Comparison of ENCODE assay signal across 10 mouse cellular contexts in the genomic region with DNA sequence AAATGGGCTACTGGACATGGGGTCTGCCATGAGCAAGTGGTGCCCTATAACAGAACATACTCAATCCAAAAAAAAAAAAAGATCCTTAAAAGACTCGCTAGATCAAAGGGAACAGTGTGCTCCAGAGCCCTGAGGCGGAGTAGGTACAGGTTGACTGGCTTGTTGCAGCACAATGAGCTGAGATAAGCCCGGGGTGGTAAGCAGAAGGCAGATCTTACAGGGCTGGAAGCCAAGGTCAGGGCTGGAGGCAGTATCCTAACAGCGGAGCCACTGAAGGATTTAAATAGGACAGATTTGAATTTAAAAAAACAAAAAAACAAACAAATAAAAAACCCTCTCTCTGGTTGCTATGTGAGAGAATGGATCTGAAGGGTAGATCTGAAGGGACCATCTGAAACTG. TPM values are rescaled to one million over a fixed set of nuclear protein-coding genes. Genes with fewer than 3 reads are reported as not detected.
DNase-seq lines count a peak whose midpoint lies in the region; ATAC-seq and TF ChIP-seq lines count a peak whose summit lies in the region.
"Had no signal": no experiment of that assay in that cellular context is flagged by ENCODE, and none has a peak within 500 bp of the region (broad histone marks: within the 10 kb centered on the region; RNA-seq: fewer than 3 reads in every experiment).

No protein-coding gene starts in this region.

- no peaks in the 10 kb centered on the region for H3K27me3 ChIP-seq in stomach, postnatal 0 days (ENCODE audit: control insufficient read depth, insufficient read depth, low read length)

- H3K4me2 ChIP-seq in stomach, postnatal 0 days (replicated peaks; ENCODE audit: low read depth): no peak overlapping the region

- intact Hi-C loops in left cerebral cortex, postnatal 4 days (cut with DNase I): no loop called here
- intact Hi-C loops in left cerebral cortex, postnatal 25 days (cut with DNase I): no loop called here
- intact Hi-C loops in heart, postnatal 10 days (cut with DNase I): no loop called here

- DNase-seq in left cerebral cortex, postnatal 4 days: peak; percentile 12
- DNase-seq in left cerebral cortex, postnatal 25 days (ENCODE audit: low spot score in 2 of 2): no peak
- DNase-seq in brain, adult 2 months (ENCODE audit: low read depth, low spot score): peak; percentile 52
- peak; percentile 26 to 45 for DNase-seq in heart, postnatal 10 days
- DNase-seq in stomach, postnatal 0 days (ENCODE audit: low spot score): peak; percentile 52
- no peak for DNase-seq in kidney, adult 8-10 months
- DNase-seq in kidney, postnatal 14 days: no peak
- DNase-seq: thymus, postnatal 36 days had no signal

- no peak for TF ChIP-seq CTCF in stomach, postnatal 0 days (IDR thresholded peaks at IDR 0.05; ENCODE audit: low read depth)

- TF ChIP-seq EP300 in stomach, postnatal 0 days (optimal IDR thresholded peaks at IDR 0.05): no peak

- no peak overlapping the region for H3K9ac ChIP-seq in stomach, postnatal 0 days (ENCODE audit: low read length)
- H3K9ac ChIP-seq: liver, embryonic 14.5 days had no signal

- no peaks in the 10 kb centered on the region for H3K36me3 ChIP-seq in stomach, postnatal 0 days (ENCODE audit: control insufficient read depth, insufficient read depth, low read length)

- H3K9me3 ChIP-seq in stomach, postnatal 0 days (ENCODE audit: control insufficient read depth, low read length): no peaks in the 10 kb centered on the region

- WGBS in stomach, postnatal 0 days: 49% methylated on average over 4 of the region's 4 CpGs

- H3K4me3 ChIP-seq in stomach, postnatal 0 days (ENCODE audit: low read depth, low read length): no peak overlapping the region

- peak; percentile 86 for ATAC-seq in stomach, postnatal 0 days (ENCODE audit: low FRiP score, low TSS enrichment)
- ATAC-seq: intestine, embryonic 16.5 days had no signal

- H3K27ac ChIP-seq in stomach, postnatal 0 days (replicated peaks): no peak overlapping the region
- H3K27ac ChIP-seq: liver, embryonic 14.5 days had no signal

- no peaks in the 10 kb centered on the region for H3K4me1 ChIP-seq in stomach, postnatal 0 days (replicated peaks; ENCODE audit: control insufficient read depth, insufficient read depth)

RNA-seq across cellular contexts. Expression of a gene that starts 17.8 kb away (rescaled TPM):
- 10 to 100 TPM; 79.1 to 79.8 TPM for total RNA-seq in left cerebral cortex, postnatal 4 days (2021)
- total RNA-seq in left cerebral cortex, postnatal 25 days (2021): 100 to 1,000 TPM; 112 to 115 TPM
- total RNA-seq in heart, postnatal 10 days (2021): 10 to 100 TPM; 35.2 to 35.9 TPM
- polyA plus RNA-seq in stomach, postnatal 0 days (2015; fragmentation: Nextera tagmentation; extraction: Ambion mirVana): 8.7 and 9.5 TPM in 2 replicates

RNA-seq across cellular contexts. Expression of a gene that starts 58.5 kb away (rescaled TPM):
- 10 to 100 TPM; 25.1 to 25.8 TPM for total RNA-seq in left cerebral cortex, postnatal 4 days (2021)
- total RNA-seq in left cerebral cortex, postnatal 25 days (2021): 10 to 100 TPM; 25.7 to 27.2 TPM
- 10 to 100 TPM; 17.5 to 19.2 TPM for total RNA-seq in heart, postnatal 10 days (2021)
- 30.8 and 33.5 TPM in 2 replicates for polyA plus RNA-seq in stomach, postnatal 0 days (2015; fragmentation: Nextera tagmentation; extraction: Ambion mirVana)

RNA-seq across cellular contexts. Expression of a gene that starts 58.5 kb away (rescaled TPM):
- 100 to 1,000 TPM in 1 of 2 experiments, 10 to 100 TPM in 1; 99.0 to 102 TPM for total RNA-seq in left cerebral cortex, postnatal 4 days (2021)
- total RNA-seq in left cerebral cortex, postnatal 25 days (2021): 100 to 1,000 TPM; 101 to 103 TPM
- total RNA-seq in heart, postnatal 10 days (2021): 10 to 100 TPM; 82.8 to 85.5 TPM
- 36.2 and 36.8 TPM in 2 replicates for polyA plus RNA-seq in stomach, postnatal 0 days (2015; fragmentation: Nextera tagmentation; extraction: Ambion mirVana)

Comparison
In these comparisons a context has a peak if more than half of its experiments do, and no peak if none do; other contexts are left out.
1. DNase-seq: peak in left cerebral cortex, postnatal 4 days (single experiment), brain, adult 2 months (single experiment), heart, postnatal 10 days (2 of 2) and stomach, postnatal 0 days (single experiment); none in left cerebral cortex, postnatal 25 days (0 of 2), kidney, adult 8-10 months (0 of 2) and kidney, postnatal 14 days (single experiment).